Mouse (Mus musculus) heart, postnatal 0 days (tissue): ENCODE results near the gene Drd2.

Source experiments
- CTCF ChIP-seq: IDR thresholded peaks from 2 replicates; pipeline ENCODE4 v1.5.1; 2016; ENCODE audit warnings: antibody characterized with exemption, control low read depth, low read depth
- EP300 ChIP-seq: IDR thresholded peaks from 2 replicates; pipeline ENCODE4 v1.6.1; 2016; ENCODE audit warnings: antibody characterized with exemption, low read depth

- TF ChIP-seq CTCF (no peak), EP300 (no peak)
Observed at GRCm38 (mm10) chr9:49425585-49425984, 85.2 kb downstream of the Drd2 start.
